8 mouse cellular contexts compared by ENCODE assay signal in genomic region chr17:46075116-46075485, GRCm38 (mm10). TPM values are rescaled to one million over a fixed set of nuclear protein-coding genes. Genes with fewer than 3 reads are reported as not detected.
A peak's percentile ranks its signal among the peaks of the same experiment; 100 is the strongest.
DNase-seq lines count a peak whose midpoint lies in the region; TF ChIP-seq lines count a peak whose summit lies in the region.

No protein-coding gene starts in this region.

- TF ChIP-seq POLR2A in testis, adult 2 months (IDR thresholded peaks at IDR 0.05; ENCODE audit: control insufficient read depth, low read depth, low read length): no peak

- no peak overlapping the region for H3K4me3 ChIP-seq in testis, adult 2 months (ENCODE audit: control insufficient read depth, low read depth, low read length)

- DNase-seq in testis, postnatal 14 days (ENCODE audit: low spot score): no peak
- DNase-seq in c-Kit-positive CD71-negative TER-119-negative erythroid progenitor cells, embryonic 14.5 days (ENCODE audit: low read depth): peak; percentile 49
- peak; percentile 65 for DNase-seq in kidney, postnatal 14 days
- DNase-seq in natural killer cell, adult 2 months (ENCODE audit: low spot score in 2 of 2): peak; percentile 16 to 55
- DNase-seq in right cerebral cortex, adult 2 months (ENCODE audit: low spot score in 2 of 2): no peak
- no peak for DNase-seq in right cerebral cortex, postnatal 36 days (ENCODE audit: low spot score in 2 of 2)
- no peak for DNase-seq in gastrocnemius, postnatal 10 days

- peaks cover 4% of the 10 kb centered on the region for H3K4me1 ChIP-seq in testis, adult 2 months (ENCODE audit: control insufficient read depth, insufficient read depth, low read length)

- peak; percentile 16; the same call in 1 of the 2 replicates for TF ChIP-seq CTCF in testis, adult 2 months (IDR thresholded peaks at IDR 0.05; ENCODE audit: control insufficient read depth, insufficient read depth, insufficient replicate concordance, low read depth, low read length)

- no peaks in the 10 kb centered on the region for H3K36me3 ChIP-seq in testis, adult 2 months (ENCODE audit: control insufficient read depth, insufficient read depth, low read length)

- no peak overlapping the region for H3K27ac ChIP-seq in testis, adult 2 months (ENCODE audit: control insufficient read depth, insufficient read depth, low read depth, low read length)

- no peaks in the 10 kb centered on the region for H3K27me3 ChIP-seq in testis, adult 2 months (ENCODE audit: control insufficient read depth, insufficient read depth, low read length)

RNA-seq across cellular contexts. Expression of gene Mrps18a, which starts 35.7 kb away (rescaled TPM):
- polyA plus RNA-seq in testis, adult 2 months (2012; rRNA removed): 74.0 and 89.6 TPM in 2 replicates
- 10 to 100 TPM; 62.6 to 63.8 TPM for total RNA-seq in gastrocnemius, postnatal 10 days (2021)

RNA-seq across cellular contexts. Expression of gene Vegfa, which starts 42.9 kb away (rescaled TPM):
- polyA plus RNA-seq in testis, adult 2 months (2012; rRNA removed): 13.2 and 13.5 TPM in 2 replicates
- total RNA-seq in gastrocnemius, postnatal 10 days (2021): 100 to 1,000 TPM in 1 of 2 experiments, 10 to 100 TPM in 1; 73.8 to 125 TPM

Comparison
In these comparisons a context has a peak if more than half of its experiments do, and no peak if none do; other contexts are left out.
1. DNase-seq: peak in c-Kit-positive CD71-negative TER-119-negative erythroid progenitor cells, embryonic 14.5 days (single experiment), kidney, postnatal 14 days (single experiment) and natural killer cell, adult 2 months (2 of 2); none in testis, postnatal 14 days (single experiment), right cerebral cortex, adult 2 months (0 of 2), right cerebral cortex, postnatal 36 days (0 of 2) and gastrocnemius, postnatal 10 days (single experiment).